Mouse (Mus musculus): ENCODE results near the gene Aatk. TPM values are rescaled to one million over a fixed set of nuclear protein-coding genes. Genes with fewer than 3 reads are reported as not detected.

Gene Aatk
- 6.3 and 7.4 TPM in 2 replicates for polyA plus RNA-seq (2015; fragmentation: Nextera tagmentation; extraction: Ambion mirVana)

GRCm38 (mm10) chr11:120046553-120047191, at the start of gene Aatk:
Aatk (minus strand) TSS chr11:120047167.

GRCm38 (mm10) chr11:120086702-120087152, 39.8 kb upstream of the Aatk start, which contains the start of gene Cep131:
Cep131 (minus strand) TSS chr11:120086827.

MicroRNA genes within 50 kb of the gene (microRNA counts, 519-probe panel; counts per million panel counts)
- microRNA mmu-miR-338-3p (4,124 counts per million, percentile 80 among the panel's probes with 10 or more counts), microRNA mmu-miR-338-5p (296 counts per million, percentile 58 among the panel's probes with 10 or more counts)

Small RNA genes lying within 50 kb of the gene (microRNA-seq; reads per million reads assigned to microRNA genes)
- gene Gm25948 = 0 reads per million in 2 experiments
- 0 reads per million in 2 experiments for gene Mir3065
- 0 reads per million in 2 experiments for gene Mir338

Other genes starting within 250 kb of the Aatk start
- 48.5 and 56.3 TPM in 2 replicates for gene Chmp6, start 133.7 kb downstream of the Aatk start, polyA plus RNA-seq (2015; fragmentation: Nextera tagmentation; extraction: Ambion mirVana)
- 6.2 and 11.2 TPM in 2 replicates for gene Baiap2, start 104.4 kb downstream of the Aatk start, polyA plus RNA-seq (2015; fragmentation: Nextera tagmentation; extraction: Ambion mirVana)
- 16.1 and 17.1 TPM in 2 replicates for gene Cep131, start 39.7 kb upstream of the Aatk start, polyA plus RNA-seq (2015; fragmentation: Nextera tagmentation; extraction: Ambion mirVana)
- 8.4 and 8.9 TPM in 2 replicates for gene Tepsin, start 51.6 kb upstream of the Aatk start, polyA plus RNA-seq (2015; fragmentation: Nextera tagmentation; extraction: Ambion mirVana)
- gene Ndufaf8, start 51.8 kb upstream of the Aatk start, polyA plus RNA-seq (2015; fragmentation: Nextera tagmentation; extraction: Ambion mirVana) = 89.7 and 97.9 TPM in 2 replicates
- 36.1 and 43.6 TPM in 2 replicates for gene Slc38a10, start 104.2 kb upstream of the Aatk start, polyA plus RNA-seq (2015; fragmentation: Nextera tagmentation; extraction: Ambion mirVana)
- gene Bahcc1, start 185.8 kb upstream of the Aatk start, polyA plus RNA-seq (2015; fragmentation: Nextera tagmentation; extraction: Ambion mirVana) = 2.8 and 3.3 TPM in 2 replicates

All from skeletal muscle tissue, postnatal 0 days (tissue).